Mouse (Mus musculus): Measurements from ENCODE around the gene Tinf2.

Gene Tinf2

GRCm38 (mm10) chr14:55681160-55682117 is at the start of gene Tinf2:
Gene Tinf2, minus strand, starts transcription at chr14:55681820.
- peak; percentile 95 for DNase-seq

- no peak for DNase-seq
These were observed 49.0 kb upstream of the Tinf2 start for GRCm38 (mm10) chr14:55730531-55731032.

GRCm38 (mm10) chr14:55730116-55730515 is 48.5 kb upstream of the Tinf2 start:
- DNase-seq: no peak

- no peak for DNase-seq
These were observed 46.5 kb upstream of the Tinf2 start for GRCm38 (mm10) chr14:55727889-55728685.

- DNase-seq: no peak
These were observed 44.6 kb upstream of the Tinf2 start for GRCm38 (mm10) chr14:55726261-55726660.

- DNase-seq: no peak
These were observed 42.8 kb upstream of the Tinf2 start for GRCm38 (mm10) chr14:55724411-55724871.

GRCm38 (mm10) chr14:55723433-55723832 is 41.8 kb upstream of the Tinf2 start:
- DNase-seq: no peak

- no peak for DNase-seq
These were observed 40.9 kb upstream of the Tinf2 start for GRCm38 (mm10) chr14:55722438-55722945.

GRCm38 (mm10) chr14:55721700-55722437 is 40.2 kb upstream of the Tinf2 start, which contains the start of gene Rabggta:
Gene Rabggta, minus strand, starts transcription at chr14:55722263.
- peak; percentile 94 for DNase-seq

- peak; percentile 52 for DNase-seq
These were observed 39.5 kb upstream of the Tinf2 start for GRCm38 (mm10) chr14:55721076-55721475.

- DNase-seq: peak; percentile 40
These were observed 39.0 kb upstream of the Tinf2 start for GRCm38 (mm10) chr14:55720666-55721065.

- no peak for DNase-seq
These were observed 38.1 kb upstream of the Tinf2 start for GRCm38 (mm10) chr14:55719737-55720136.

GRCm38 (mm10) chr14:55716884-55717283 is 35.3 kb upstream of the Tinf2 start:
- DNase-seq: peak; percentile 58

- peak; percentile 35 for DNase-seq
These were observed 34.7 kb upstream of the Tinf2 start for GRCm38 (mm10) chr14:55716271-55716670.

GRCm38 (mm10) chr14:55714893-55715292 is 33.3 kb upstream of the Tinf2 start:
- peak; percentile 18 for DNase-seq

- DNase-seq: no peak
These were observed 32.1 kb upstream of the Tinf2 start, which contains the start of gene Tgm1 for GRCm38 (mm10) chr14:55713729-55714122. Gene Tgm1, minus strand, starts transcription at chr14:55713926.

- peak; percentile 74 for DNase-seq
These were observed 31.5 kb upstream of the Tinf2 start for GRCm38 (mm10) chr14:55713007-55713728.

GRCm38 (mm10) chr14:55711786-55712185 is 30.2 kb upstream of the Tinf2 start:
- DNase-seq: peak; percentile 15

- DNase-seq: no peak
These were observed 27.9 kb upstream of the Tinf2 start for GRCm38 (mm10) chr14:55709509-55709908.

- no peak for DNase-seq
These were observed 25.8 kb upstream of the Tinf2 start for GRCm38 (mm10) chr14:55707397-55707796.

GRCm38 (mm10) chr14:55706051-55706600 is 24.5 kb upstream of the Tinf2 start:
- DNase-seq: no peak
